Mouse (Mus musculus) bone marrow, adult 2 months (tissue): ENCODE measurements around the gene Sh3glb1. TPM values are rescaled to one million over a fixed set of nuclear protein-coding genes. Genes with fewer than 3 reads are reported as not detected.
"Not testable (repeated sequence)": the region's sequence is repeated elsewhere in the genome, so short reads cannot be mapped to it uniquely, and the experiment has no call there.

Experiments used
- H3K27ac ChIP-seq: fragments of 200-500 bp; 2 replicates; pipeline ENCODE4 v1.5.1; 2012; ENCODE audit warnings: low read depth, mild to moderate bottlenecking, control low read depth, inconsistent platforms, low read length; ENCODE audit not compliant: control insufficient read depth, poor library complexity, insufficient read depth
- H3K4me1 ChIP-seq: fragments of 200-500 bp; 2 replicates; pipeline ENCODE4 v1.6.1; 2011; ENCODE audit warnings: low read length; ENCODE audit not compliant: control insufficient read depth, insufficient read depth
- H3K4me3 ChIP-seq: fragments of 200-500 bp; replicated peaks from 2 replicates; pipeline ENCODE3; 2011; ENCODE audit warnings: mild to moderate bottlenecking, low read depth, low read length, control low read depth; ENCODE audit not compliant: control insufficient read depth
- CTCF ChIP-seq: fragments of 200-500 bp; IDR thresholded peaks from 2 replicates; pipeline ENCODE4 v1.5.1; 2011; ENCODE audit warnings: low read length, control low read depth; ENCODE audit not compliant: control insufficient read depth, insufficient read depth
- POLR2A ChIP-seq: fragments of 200-500 bp; IDR thresholded peaks from 2 replicates; pipeline ENCODE4 v1.6.1; 2011; ENCODE audit warnings: low read depth, mild to moderate bottlenecking, control low read depth, low read length, borderline replicate concordance; ENCODE audit not compliant: control insufficient read depth
- WGBS: fragments of 180-500 bp; shearing (Covaris S2); methylation state at CpG from one replicate; pipeline ENCODE4 v1.1.7; 2018; 5-methylcytosine and 5-hydroxymethylcytosine counted together
- polyA plus RNA-seq: library from polyadenylated mRNA; stranded (reverse); fragments of >200 nt; gene quantifications from 2 replicates; pipeline ENCODE4 v1.2.4, GENCODE M21; 2011; ENCODE audit warnings: low replicate concordance; ENCODE audit not compliant: missing spikeins, insufficient read depth, insufficient read length

Gene Sh3glb1
- 115 and 118 TPM in 2 replicates for polyA plus RNA-seq

DNA sequence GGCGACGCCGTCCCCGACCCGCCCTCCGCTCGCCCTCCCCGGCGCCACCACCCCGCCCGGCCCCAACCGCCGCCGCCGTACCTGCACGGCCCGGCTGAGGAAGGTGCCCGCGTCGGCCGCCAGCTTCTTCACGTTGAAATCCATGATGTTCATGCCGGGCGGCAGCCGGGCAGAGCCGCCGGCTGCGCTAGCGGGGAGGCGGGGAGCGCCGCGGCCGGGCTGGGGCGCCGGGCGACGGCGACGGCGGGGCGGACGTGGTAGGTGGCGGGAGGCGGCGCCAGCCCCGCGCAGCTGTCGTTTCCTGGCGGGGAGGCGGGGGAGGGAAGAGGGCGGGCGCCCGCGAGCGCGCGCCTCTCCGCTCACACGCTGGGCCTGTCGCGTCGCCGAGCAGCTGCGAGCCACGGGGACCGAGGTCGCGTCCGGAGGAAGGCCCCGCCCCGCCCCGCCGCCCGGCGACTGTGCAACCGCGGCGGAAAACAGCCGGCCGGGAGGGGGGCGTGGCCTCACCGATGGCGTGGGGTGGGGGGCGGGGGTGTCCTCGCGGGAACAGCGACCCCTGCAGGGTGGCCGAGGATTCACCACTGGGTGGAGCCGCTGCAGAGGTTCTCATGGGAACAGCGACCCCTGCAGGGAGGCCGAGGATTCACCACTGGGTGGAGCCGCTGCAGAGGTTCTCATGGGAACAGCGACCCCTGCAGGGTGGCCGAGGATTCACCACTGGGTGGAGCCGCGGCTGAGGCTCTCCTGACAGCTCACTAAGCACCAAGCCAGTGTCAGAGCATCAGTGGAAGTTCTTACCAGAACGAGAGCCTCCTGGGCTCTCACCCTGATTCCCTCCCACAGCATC is at the start of gene Sh3glb1:
Gene Sh3glb1 (minus strand): TSS at position 435 of the 847 bp plus-strand sequence.
- Histone ChIP-seq H3K27ac (peak within 1 kb of the TSS; percentile 94), H3K4me1 (peaks cover 2% of the 10 kb centered on the region; the same call in 1 of the 2 replicates), H3K4me3 (peak within 1 kb of the TSS; percentile 94)
- TF ChIP-seq CTCF (peak; percentile 94), POLR2A (peak; percentile 47; the same call in 1 of the 2 replicates)
- 1% methylated on average over 86 of the region's 98 CpGs for WGBS

DNA sequence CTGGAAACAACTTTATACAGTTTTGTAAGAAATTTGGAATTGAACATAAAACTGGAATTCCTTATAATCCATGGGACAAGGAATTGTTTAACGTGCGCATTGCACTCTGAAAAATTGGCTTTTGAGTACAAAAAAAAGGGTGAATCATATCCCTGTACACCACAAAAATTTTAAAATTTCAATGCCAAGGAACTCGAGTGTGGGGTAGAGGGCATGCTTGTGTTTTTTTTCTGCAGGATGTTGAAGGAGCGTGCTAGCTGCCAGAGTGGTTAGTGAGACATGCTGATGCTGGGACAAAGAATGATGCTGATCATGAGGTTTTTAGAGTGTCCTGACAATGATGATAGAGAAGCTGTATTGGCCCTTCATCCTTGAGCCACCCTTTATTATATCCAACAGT is 45.0 kb upstream of the Sh3glb1 start:
- 81% methylated on average over 4 of the region's 4 CpGs for WGBS
- TF ChIP-seq CTCF (no peak), POLR2A (no peak)
- H3K4me3 ChIP-seq, result no peak overlapping the region
- no peak overlapping the region for H3K27ac ChIP-seq
- no peaks in the 10 kb centered on the region for H3K4me1 ChIP-seq

DNA sequence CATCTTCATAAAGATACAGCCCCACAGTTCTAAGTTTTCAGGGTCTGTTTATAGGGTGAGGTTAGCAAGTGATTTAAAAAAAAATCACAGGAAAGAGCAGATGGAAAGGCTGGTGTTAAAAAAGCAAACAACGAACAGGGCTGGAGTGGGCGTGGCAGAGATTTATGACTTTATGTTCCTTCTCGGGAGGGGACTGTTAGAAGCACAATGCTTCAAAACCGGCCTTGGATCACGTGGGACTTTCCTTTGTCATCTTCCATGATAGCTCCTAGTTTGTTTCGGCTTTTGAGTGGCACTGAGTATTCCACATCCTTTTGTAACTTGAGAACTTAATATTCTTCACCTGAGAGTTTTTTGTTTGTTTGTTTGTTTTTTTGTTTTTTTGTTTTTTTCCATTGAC is 41.3 kb upstream of the Sh3glb1 start:
- Histone ChIP-seq H3K4me1 (no peaks in the 10 kb centered on the region), H3K27ac (no peak overlapping the region)
- 31% methylated on average over 6 of the region's 6 CpGs for WGBS

DNA sequence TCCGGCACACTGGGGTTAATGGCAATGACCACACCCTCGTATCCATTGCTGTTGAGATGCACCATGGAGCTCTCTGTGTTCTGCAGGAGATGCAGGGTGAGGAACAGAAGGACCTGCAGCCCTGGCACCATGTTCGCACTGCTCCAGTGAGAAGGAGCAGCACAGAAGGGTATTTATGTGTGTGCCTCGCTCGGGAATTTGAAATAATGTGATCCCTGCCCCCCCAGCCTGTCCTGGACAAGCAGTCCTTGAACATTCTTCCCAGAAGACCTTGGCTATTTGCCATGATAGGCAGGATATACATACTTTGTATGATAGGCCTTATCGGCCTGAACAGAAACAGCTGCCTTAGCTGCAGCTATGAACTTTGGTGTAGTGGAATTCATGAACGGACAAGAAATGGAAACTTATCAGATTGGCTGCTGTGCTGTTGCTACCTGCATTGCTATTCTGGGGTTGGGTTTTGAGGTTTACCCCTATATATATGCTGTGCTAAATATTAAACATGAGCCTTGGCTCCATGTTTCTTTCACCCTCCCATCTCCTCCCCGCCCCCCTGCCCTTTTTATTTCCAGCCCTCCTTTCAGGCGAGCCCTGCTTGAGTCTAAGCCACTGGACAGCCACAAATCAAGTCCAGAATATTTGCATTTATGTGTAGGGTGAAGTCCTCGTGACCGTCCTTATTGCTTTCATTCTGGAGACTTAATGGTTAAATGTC is 40.6 kb upstream of the Sh3glb1 start, which contains the start of gene Clca3a1:
Gene Clca3a1 (minus strand): TSS at position 386 of the 718 bp plus-strand sequence.
- 58% methylated on average over 11 of the region's 11 CpGs for WGBS

More for the DNA sequence above, 41.3 kb upstream of the Sh3glb1 start:
- TF ChIP-seq POLR2A (no peak), CTCF (no peak)
- H3K4me3 ChIP-seq, result no peak overlapping the region

DNA sequence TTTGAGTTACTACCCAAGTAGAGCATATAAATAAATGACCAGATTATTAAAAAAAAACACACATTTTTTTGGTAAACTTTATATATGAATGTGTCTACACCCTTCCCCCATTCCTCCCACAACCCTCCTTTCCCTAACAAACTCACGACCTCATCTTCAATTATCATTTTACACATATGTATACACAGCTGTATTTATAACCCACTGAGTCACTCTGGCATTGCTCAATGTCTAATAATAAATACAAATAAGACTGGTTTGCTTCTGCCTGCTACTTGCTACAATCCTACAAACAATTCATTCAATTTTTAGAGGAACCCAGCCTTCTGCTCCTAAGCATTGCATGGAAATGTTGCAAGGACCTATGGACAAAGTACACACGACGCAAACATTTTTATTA is 39.6 kb upstream of the Sh3glb1 start:
- no peaks in the 10 kb centered on the region for H3K4me1 ChIP-seq
- no peak overlapping the region for H3K27ac ChIP-seq
- WGBS, result 69% methylated on average over 3 of the region's 3 CpGs
- TF ChIP-seq CTCF (no peak), POLR2A (no peak)
- no peak overlapping the region for H3K4me3 ChIP-seq

More for the DNA sequence above, 40.6 kb upstream of the Sh3glb1 start, which contains the start of gene Clca3a1:
- TF ChIP-seq CTCF, result no peak
- TF ChIP-seq POLR2A, result no peak
- H3K27ac ChIP-seq, result peak within 1 kb of the TSS; percentile 54
- no peaks in the 10 kb centered on the region for H3K4me1 ChIP-seq
- peak within 1 kb of the TSS; percentile 27 for H3K4me3 ChIP-seq

DNA sequence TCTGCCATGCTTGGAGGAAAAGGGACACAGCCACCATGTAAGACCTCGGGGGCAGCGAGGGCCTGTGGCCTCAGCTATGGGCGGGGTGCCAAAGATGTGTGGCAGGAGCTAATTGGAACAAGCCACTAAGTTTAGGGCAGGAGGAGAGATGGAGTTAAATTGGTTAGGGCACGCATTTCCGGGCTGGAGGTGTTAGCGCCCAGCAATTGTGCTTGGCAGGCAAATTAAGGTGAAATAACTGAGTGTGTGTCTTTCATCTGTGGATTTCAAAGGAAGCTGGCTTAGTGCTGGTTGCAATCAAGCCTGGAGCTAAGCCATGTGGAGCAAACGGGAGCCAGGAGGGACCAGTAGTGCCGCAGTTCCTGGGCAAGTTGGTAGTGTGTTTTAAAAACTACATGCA is 36.0 kb upstream of the Sh3glb1 start:
- H3K4me1 ChIP-seq, H3K27ac ChIP-seq, H3K4me3 ChIP-seq: not testable (repeated sequence)
- WGBS, result 82% methylated on average over 8 of the region's 8 CpGs

DNA sequence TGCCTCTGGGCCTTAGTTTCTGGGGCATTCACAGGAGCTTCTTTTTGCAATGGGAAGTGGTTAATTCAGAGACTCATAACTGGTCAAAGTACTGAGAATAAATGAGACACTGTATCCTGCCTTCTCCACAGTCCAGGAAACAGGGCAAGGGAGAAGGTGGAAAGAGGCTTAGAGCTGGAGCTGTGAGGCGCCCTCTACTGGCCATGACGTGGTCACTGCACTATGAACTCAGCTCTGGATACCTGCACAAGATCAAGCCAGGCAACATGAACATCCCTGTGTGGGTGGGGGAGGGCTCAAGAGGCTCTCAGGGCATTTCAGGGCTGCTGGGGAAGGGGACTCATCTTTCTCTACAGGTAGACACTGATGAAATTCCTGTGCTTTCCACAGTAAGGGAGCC is 33.0 kb upstream of the Sh3glb1 start:
- Histone ChIP-seq H3K4me1 (no peaks in the 10 kb centered on the region), H3K4me3 (no peak overlapping the region), H3K27ac (no peak overlapping the region)
- no peak for TF ChIP-seq POLR2A
- peak; percentile 78 for TF ChIP-seq CTCF
- WGBS, result 7% methylated on average over 2 of the region's 2 CpGs

DNA sequence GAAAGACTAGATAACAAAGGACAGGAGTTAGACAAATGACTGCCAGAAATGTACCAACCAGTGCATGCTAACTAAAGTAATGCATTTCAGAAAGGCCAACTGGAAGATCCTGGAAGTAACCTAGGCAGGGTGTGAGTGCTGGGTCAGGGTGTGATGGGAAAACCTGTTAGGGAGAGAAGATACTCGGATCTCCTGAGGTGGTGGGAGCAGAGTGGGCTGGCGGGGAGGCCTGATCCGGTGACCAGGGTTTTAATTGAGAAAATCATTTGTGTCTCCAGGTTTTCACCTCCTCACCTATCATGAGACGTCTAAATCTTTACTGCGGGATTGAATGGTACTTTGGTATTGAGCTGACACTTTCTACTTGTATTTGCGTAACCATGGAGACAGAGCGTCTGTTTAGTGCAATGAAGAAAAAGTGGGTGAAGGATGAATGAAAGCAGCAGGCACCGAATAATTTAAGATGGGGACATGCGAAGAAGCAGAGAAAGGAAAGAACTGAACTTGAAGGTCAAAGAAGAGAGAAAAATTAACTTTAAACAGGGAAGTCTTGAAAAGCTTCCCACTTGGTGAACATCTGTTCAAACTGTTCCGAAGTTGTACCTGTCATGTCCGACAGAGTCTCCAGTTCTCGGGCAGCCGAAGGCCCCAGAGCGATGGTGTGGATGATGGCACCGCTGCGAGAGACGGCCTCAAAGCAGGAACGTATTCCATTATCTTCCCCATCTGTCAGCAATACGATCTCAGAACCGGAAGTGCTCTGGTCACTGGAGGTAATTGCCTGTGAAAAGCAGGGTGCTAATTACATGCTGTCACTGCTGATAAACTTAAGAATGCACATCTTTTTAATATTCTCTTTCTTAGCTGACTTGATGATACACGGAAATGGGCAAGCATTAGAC is 29.2 kb upstream of the Sh3glb1 start:
- not testable (repeated sequence) for H3K4me1 ChIP-seq, H3K27ac ChIP-seq, H3K4me3 ChIP-seq
- 80% methylated on average over 21 of the region's 21 CpGs for WGBS

DNA sequence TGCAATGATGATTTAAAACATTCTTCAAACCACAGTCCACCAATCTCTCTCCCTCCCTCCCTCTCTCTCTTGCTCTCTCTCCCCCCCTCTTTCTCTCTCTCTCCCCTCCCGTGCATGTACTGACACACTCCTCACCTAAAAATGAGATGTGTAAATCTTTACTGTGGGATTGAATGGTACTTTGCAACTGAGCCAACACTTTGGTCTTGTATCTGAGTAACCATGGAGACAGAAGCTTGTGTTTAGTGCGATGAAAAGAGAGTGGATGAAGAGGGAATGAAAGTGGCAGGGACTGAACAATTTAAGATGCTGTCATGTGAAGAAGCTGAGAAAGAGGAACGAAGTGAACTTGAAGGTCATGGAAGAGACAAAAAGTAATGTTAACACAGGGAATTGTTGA is 27.6 kb upstream of the Sh3glb1 start:
- not testable (repeated sequence) for H3K4me3 ChIP-seq, H3K4me1 ChIP-seq, H3K27ac ChIP-seq
- WGBS, result 51% methylated on average over 3 of the region's 3 CpGs

DNA sequence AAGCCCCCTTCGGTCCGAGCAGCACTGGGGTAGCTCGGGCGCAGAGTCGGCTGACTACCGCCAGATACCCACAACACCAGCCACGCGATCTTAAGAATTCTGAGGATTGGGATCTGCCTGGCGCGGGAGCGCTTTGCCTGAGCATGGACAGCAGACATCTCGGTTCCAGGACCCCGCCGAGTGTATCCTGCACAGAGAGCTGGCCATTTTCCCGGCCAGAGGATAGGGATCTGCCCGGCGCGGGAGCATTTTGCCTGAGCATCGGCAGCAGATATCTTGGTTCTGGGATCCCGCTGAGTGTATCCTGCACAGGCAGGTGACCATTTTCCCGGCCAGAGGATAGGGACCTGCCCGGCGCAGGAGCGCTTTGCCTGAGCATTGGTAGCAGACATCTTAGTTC is 18.3 kb upstream of the Sh3glb1 start:
- H3K4me1 ChIP-seq, H3K4me3 ChIP-seq, H3K27ac ChIP-seq: not testable (repeated sequence)
- WGBS, result 90% methylated on average over 24 of the region's 24 CpGs
